Mouse (Mus musculus) limb, embryonic 12.5 days (tissue): ENCODE measurements around the gene Borcs7. TPM values are rescaled to one million over a fixed set of nuclear protein-coding genes. Genes with fewer than 3 reads are reported as not detected.

Experiments
- ATAC-seq: fragments of 200-750 bp; cut with Nextera tagmentation; 2 replicates; pipeline ENCODE4 v1.8.0; 2017; ENCODE audit warnings: low read depth, moderate TSS enrichment; ENCODE audit not compliant: insufficient number of reproducible peaks, insufficient read depth, low FRiP score, low TSS enrichment
- H3K27ac ChIP-seq: fragments of 300-500 bp; sonication (generic); 2 replicates; pipeline ENCODE4 v1.5.1; 2016; ENCODE audit warnings: mild to moderate bottlenecking, moderate library complexity
- H3K27me3 ChIP-seq: fragments of 300-500 bp; sonication (generic); 2 replicates; pipeline ENCODE4 v1.6.1; 2016; ENCODE audit warnings: mild to moderate bottlenecking, moderate library complexity
- H3K36me3 ChIP-seq: fragments of 300-500 bp; sonication (generic); 2 replicates; pipeline ENCODE4 v1.6.1; 2016; ENCODE audit warnings: mild to moderate bottlenecking, moderate library complexity
- H3K4me1 ChIP-seq: fragments of 300-500 bp; sonication (generic); replicated peaks from 2 replicates; pipeline ENCODE4 v1.6.1; 2016
- H3K4me2 ChIP-seq: fragments of 300-500 bp; sonication (generic); 2 replicates; pipeline ENCODE4 v1.6.1; 2016; ENCODE audit warnings: mild to moderate bottlenecking, moderate library complexity
- H3K4me3 ChIP-seq: fragments of 300-500 bp; sonication (generic); replicated peaks from 2 replicates; pipeline ENCODE4 v1.5.1; 2016; ENCODE audit warnings: mild to moderate bottlenecking
- H3K9ac ChIP-seq: fragments of 300-500 bp; sonication (generic); replicated peaks from 2 replicates; pipeline ENCODE4 v1.6.1; 2016; ENCODE audit warnings: mild to moderate bottlenecking, moderate library complexity
- H3K9me3 ChIP-seq: fragments of 300-500 bp; sonication (generic); 2 replicates; pipeline ENCODE4 v1.6.1; 2016; ENCODE audit warnings: mild to moderate bottlenecking, moderate library complexity
- WGBS: fragments of 180-500 bp; shearing (Covaris S2); methylation state at CpG from one replicate; pipeline ENCODE4 v1.1.7; 2016; 5-methylcytosine and 5-hydroxymethylcytosine counted together
- polyA plus RNA-seq: library from polyadenylated mRNA; unstranded; fragments of >200 nt; fragmentation: Nextera tagmentation; extraction: Ambion mirVana; gene quantifications from 2 replicates; pipeline ENCODE4 v1.2.1, GENCODE M21; 2016

Gene Borcs7
- polyA plus RNA-seq, 1 experiment from 2014 or later, result 15.8 TPM

- Histone ChIP-seq H3K9ac (no peak overlapping the region), H3K4me3 (no peak overlapping the region), H3K27me3 (no peaks in the 10 kb centered on the region), H3K4me1 (peaks cover 35% of the 10 kb centered on the region), H3K9me3 (no peaks in the 10 kb centered on the region), H3K36me3 (peaks cover 68% of the 10 kb centered on the region), H3K4me2 (no peak overlapping the region), H3K27ac (no peak overlapping the region)
- WGBS, result 97% methylated on average over 14 of the region's 14 CpGs
- no peak for ATAC-seq
These were observed 41.1 kb upstream of the Borcs7 start for GRCm38 (mm10) chr19:46648565-46648964.

- no peaks in the 10 kb centered on the region for H3K9me3 ChIP-seq
- no peaks in the 10 kb centered on the region for H3K27me3 ChIP-seq
- no peak for ATAC-seq
- H3K4me1 ChIP-seq, result no peaks in the 10 kb centered on the region
- no peak overlapping the region for H3K4me3 ChIP-seq
- H3K36me3 ChIP-seq, result peaks cover 69% of the 10 kb centered on the region
- no peak overlapping the region for H3K4me2 ChIP-seq
- WGBS, result 90% methylated on average over 5 of the region's 5 CpGs
- no peak overlapping the region for H3K27ac ChIP-seq
- no peak overlapping the region for H3K9ac ChIP-seq
These were observed 36.5 kb upstream of the Borcs7 start for GRCm38 (mm10) chr19:46653188-46653587.

- Histone ChIP-seq H3K4me1 (no peaks in the 10 kb centered on the region), H3K27ac (no peak overlapping the region), H3K4me2 (no peak overlapping the region), H3K36me3 (peaks cover 63% of the 10 kb centered on the region), H3K9me3 (no peaks in the 10 kb centered on the region), H3K27me3 (no peaks in the 10 kb centered on the region), H3K4me3 (no peak overlapping the region), H3K9ac (no peak overlapping the region)
- no peak for ATAC-seq
- 92% methylated on average over 14 of the region's 14 CpGs for WGBS
These were observed 36.0 kb upstream of the Borcs7 start for GRCm38 (mm10) chr19:46653616-46654235.

GRCm38 (mm10) chr19:46655626-46656025 is 34.1 kb upstream of the Borcs7 start:
- WGBS, result 90% methylated on average over 10 of the region's 10 CpGs
- Histone ChIP-seq H3K4me2 (no peak overlapping the region), H3K9me3 (no peaks in the 10 kb centered on the region), H3K4me1 (no peaks in the 10 kb centered on the region), H3K4me3 (no peak overlapping the region), H3K9ac (no peak overlapping the region), H3K36me3 (peaks cover 59% of the 10 kb centered on the region), H3K27me3 (no peaks in the 10 kb centered on the region), H3K27ac (no peak overlapping the region)
- ATAC-seq, result no peak

- H3K27ac ChIP-seq, result no peak overlapping the region
- H3K4me1 ChIP-seq, result peaks cover under 1% of the 10 kb centered on the region; the same call in 1 of the 2 replicates
- H3K9me3 ChIP-seq, result no peaks in the 10 kb centered on the region
- no peak overlapping the region for H3K4me3 ChIP-seq
- H3K9ac ChIP-seq, result no peak overlapping the region
- no peaks in the 10 kb centered on the region for H3K27me3 ChIP-seq
- no peak overlapping the region for H3K4me2 ChIP-seq
- WGBS, result 92% methylated on average over 21 of the region's 21 CpGs
- peaks cover 59% of the 10 kb centered on the region for H3K36me3 ChIP-seq
- ATAC-seq, result no peak
These were observed 33.4 kb upstream of the Borcs7 start for GRCm38 (mm10) chr19:46656151-46656840.

- 88% methylated on average over 3 of the region's 3 CpGs for WGBS
- Histone ChIP-seq H3K9ac (no peak overlapping the region), H3K36me3 (peaks cover 52% of the 10 kb centered on the region), H3K4me3 (no peak overlapping the region), H3K4me1 (peaks cover 4% of the 10 kb centered on the region), H3K27ac (no peak overlapping the region), H3K4me2 (no peak overlapping the region), H3K27me3 (no peaks in the 10 kb centered on the region), H3K9me3 (no peaks in the 10 kb centered on the region)
- no peak for ATAC-seq
These were observed 32.2 kb upstream of the Borcs7 start for GRCm38 (mm10) chr19:46657339-46658020.

- Histone ChIP-seq H3K9me3 (no peaks in the 10 kb centered on the region), H3K27me3 (no peaks in the 10 kb centered on the region), H3K4me2 (no peak overlapping the region), H3K36me3 (peaks cover 44% of the 10 kb centered on the region), H3K4me1 (peaks cover 4% of the 10 kb centered on the region), H3K4me3 (no peak overlapping the region), H3K27ac (no peak overlapping the region), H3K9ac (no peak overlapping the region)
- no peak for ATAC-seq
- 98% methylated on average over 7 of the region's 7 CpGs for WGBS
These were observed 31.4 kb upstream of the Borcs7 start for GRCm38 (mm10) chr19:46658348-46658747.

- H3K27me3 ChIP-seq, result no peaks in the 10 kb centered on the region
- H3K4me1 ChIP-seq, result peaks cover 4% of the 10 kb centered on the region
- WGBS, result 88% methylated on average over 9 of the region's 9 CpGs
- no peak overlapping the region for H3K27ac ChIP-seq
- H3K4me2 ChIP-seq, result no peak overlapping the region
- H3K4me3 ChIP-seq, result no peak overlapping the region
- H3K9me3 ChIP-seq, result no peaks in the 10 kb centered on the region
- peaks cover 39% of the 10 kb centered on the region for H3K36me3 ChIP-seq
- no peak for ATAC-seq
- no peak overlapping the region for H3K9ac ChIP-seq
These were observed 30.9 kb upstream of the Borcs7 start for GRCm38 (mm10) chr19:46658851-46659250.

GRCm38 (mm10) chr19:46661511-46661910 is 28.2 kb upstream of the Borcs7 start:
- no peak overlapping the region for H3K4me3 ChIP-seq
- peaks cover 4% of the 10 kb centered on the region for H3K4me1 ChIP-seq
- H3K9me3 ChIP-seq, result no peaks in the 10 kb centered on the region
- ATAC-seq, result no peak
- peaks cover 12% of the 10 kb centered on the region for H3K36me3 ChIP-seq
- H3K27ac ChIP-seq, result no peak overlapping the region
- no peak overlapping the region for H3K4me2 ChIP-seq
- WGBS, result 55% methylated on average over 4 of the region's 4 CpGs
- no peaks in the 10 kb centered on the region for H3K27me3 ChIP-seq
- H3K9ac ChIP-seq, result no peak overlapping the region

GRCm38 (mm10) chr19:46662214-46662613 is 27.5 kb upstream of the Borcs7 start:
- Histone ChIP-seq H3K9me3 (no peaks in the 10 kb centered on the region), H3K4me2 (no peak overlapping the region), H3K4me3 (no peak overlapping the region), H3K36me3 (peaks cover 5% of the 10 kb centered on the region), H3K4me1 (peaks cover 4% of the 10 kb centered on the region), H3K27ac (no peak overlapping the region), H3K27me3 (no peaks in the 10 kb centered on the region; the same call in 1 of the 2 replicates), H3K9ac (no peak overlapping the region)
- no peak for ATAC-seq
- 87% methylated on average over 8 of the region's 8 CpGs for WGBS

GRCm38 (mm10) chr19:46662784-46663183 is 26.9 kb upstream of the Borcs7 start:
- ATAC-seq, result no peak
- no peak overlapping the region for H3K27ac ChIP-seq
- no peak overlapping the region for H3K4me3 ChIP-seq
- H3K4me2 ChIP-seq, result no peak overlapping the region
- H3K9ac ChIP-seq, result no peak overlapping the region
- H3K4me1 ChIP-seq, result peaks cover 4% of the 10 kb centered on the region
- H3K36me3 ChIP-seq, result 0 out of 2 replicates have a peak, but pooled peaks cover 3% of the 10 kb centered on the region
- no peaks in the 10 kb centered on the region; the same call in 1 of the 2 replicates for H3K27me3 ChIP-seq
- WGBS, result 81% methylated on average over 6 of the region's 6 CpGs
- no peaks in the 10 kb centered on the region for H3K9me3 ChIP-seq
